Mouse (Mus musculus) midbrain, embryonic 12.5 days (tissue): ENCODE measurements at regions not wholly inside any gene's neighbourhood (a gene's known extent, or its start where the extent isn't known, plus 50 kb on each side); places are given as distances from the start of the nearest gene placed in this dataset.

Source experiments
- ATAC-seq: fragments of 200-750 bp; cut with Nextera tagmentation; 2 replicates; pipeline ENCODE4 v1.8.0; 2017; ENCODE audit warnings: low read depth, moderate TSS enrichment, moderate library complexity; ENCODE audit not compliant: low FRiP score
- H3K27ac ChIP-seq: fragments of 300-500 bp; sonication (generic); replicated peaks from 2 replicates; pipeline ENCODE4 v1.5.1; 2016; ENCODE audit warnings: mild to moderate bottlenecking
- H3K27me3 ChIP-seq: fragments of 300-500 bp; sonication (generic); 2 replicates; pipeline ENCODE4 v1.6.1; 2016; ENCODE audit warnings: mild to moderate bottlenecking
- H3K36me3 ChIP-seq: fragments of 300-500 bp; sonication (generic); 2 replicates; pipeline ENCODE4 v1.6.1; 2016
- H3K4me1 ChIP-seq: fragments of 300-500 bp; sonication (generic); 2 replicates; pipeline ENCODE4 v1.6.1; 2016
- H3K4me2 ChIP-seq: fragments of 300-500 bp; sonication (generic); replicated peaks from 2 replicates; pipeline ENCODE4 v1.6.1; 2016; ENCODE audit warnings: mild to moderate bottlenecking, moderate library complexity
- H3K4me3 ChIP-seq: fragments of 300-500 bp; sonication (generic); 2 replicates; pipeline ENCODE4 v1.5.1; 2016; ENCODE audit warnings: mild to moderate bottlenecking
- H3K9ac ChIP-seq: fragments of 300-500 bp; sonication (generic); replicated peaks from 2 replicates; pipeline ENCODE4 v1.6.1; 2016; ENCODE audit warnings: mild to moderate bottlenecking, moderate library complexity
- H3K9me3 ChIP-seq: fragments of 300-500 bp; sonication (generic); 2 replicates; pipeline ENCODE4 v1.6.1; 2016; ENCODE audit warnings: mild to moderate bottlenecking
- WGBS: fragments of 180-500 bp; shearing (Covaris S2); methylation state at CpG from one replicate; pipeline ENCODE4 v1.1.7; 2016; 5-methylcytosine and 5-hydroxymethylcytosine counted together

DNA sequence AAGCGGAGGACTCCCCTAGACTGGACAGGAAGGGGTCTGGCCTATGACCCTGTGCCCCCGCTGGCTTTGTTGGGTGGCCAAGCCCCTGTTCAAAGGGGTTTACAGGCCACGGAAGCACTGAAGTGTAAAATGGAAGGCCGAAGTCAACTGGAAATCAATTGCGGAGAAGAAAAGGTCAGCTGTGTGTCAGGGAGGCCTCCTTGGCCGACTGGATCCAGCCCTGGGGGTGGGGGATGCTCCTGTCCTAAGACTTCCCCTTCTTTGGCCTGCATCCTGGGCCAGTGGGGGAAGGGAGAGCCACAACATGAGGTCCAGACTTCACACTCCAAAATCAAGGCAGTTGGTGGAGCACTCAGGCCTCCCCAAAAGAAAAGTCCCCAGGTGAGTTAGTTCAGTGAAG is 66.4 kb upstream of the Ret start:
- Histone ChIP-seq H3K4me1 (no peaks in the 10 kb centered on the region), H3K9ac (no peak overlapping the region), H3K4me3 (no peak overlapping the region), H3K4me2 (no peak overlapping the region), H3K9me3 (no peaks in the 10 kb centered on the region), H3K36me3 (no peaks in the 10 kb centered on the region), H3K27me3 (no peaks in the 10 kb centered on the region), H3K27ac (no peak overlapping the region)
- WGBS = 9% methylated on average over 6 of the region's 6 CpGs
- no peak for ATAC-seq

DNA sequence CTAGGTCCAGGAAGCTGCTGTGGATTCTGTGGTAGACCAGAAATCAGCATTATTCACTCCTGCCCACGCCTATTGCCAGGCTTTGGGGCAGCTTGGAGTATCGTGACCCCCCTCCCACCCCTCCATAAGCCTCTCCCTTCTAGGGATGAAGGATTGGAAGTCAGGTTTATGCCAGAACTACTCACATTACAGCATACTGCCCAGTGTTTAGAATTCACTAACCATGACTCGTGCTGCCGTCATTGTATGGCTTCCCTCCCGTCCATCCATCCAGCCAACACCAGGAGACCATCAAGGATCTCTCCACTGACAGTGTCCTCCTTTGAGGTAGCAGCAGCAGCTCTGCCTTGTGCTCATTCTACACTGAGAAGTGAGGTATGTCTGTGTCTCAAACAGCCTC is 62.4 kb upstream of the Ret start:
- H3K9me3 ChIP-seq = no peaks in the 10 kb centered on the region
- H3K36me3 ChIP-seq = no peaks in the 10 kb centered on the region
- H3K4me2 ChIP-seq = no peak overlapping the region
- H3K9ac ChIP-seq = no peak overlapping the region
- no peak overlapping the region for H3K4me3 ChIP-seq
- ATAC-seq = no peak
- no peak overlapping the region for H3K27ac ChIP-seq
- H3K27me3 ChIP-seq = no peaks in the 10 kb centered on the region
- no peaks in the 10 kb centered on the region for H3K4me1 ChIP-seq
- 86% methylated on average over 5 of the region's 5 CpGs for WGBS

DNA sequence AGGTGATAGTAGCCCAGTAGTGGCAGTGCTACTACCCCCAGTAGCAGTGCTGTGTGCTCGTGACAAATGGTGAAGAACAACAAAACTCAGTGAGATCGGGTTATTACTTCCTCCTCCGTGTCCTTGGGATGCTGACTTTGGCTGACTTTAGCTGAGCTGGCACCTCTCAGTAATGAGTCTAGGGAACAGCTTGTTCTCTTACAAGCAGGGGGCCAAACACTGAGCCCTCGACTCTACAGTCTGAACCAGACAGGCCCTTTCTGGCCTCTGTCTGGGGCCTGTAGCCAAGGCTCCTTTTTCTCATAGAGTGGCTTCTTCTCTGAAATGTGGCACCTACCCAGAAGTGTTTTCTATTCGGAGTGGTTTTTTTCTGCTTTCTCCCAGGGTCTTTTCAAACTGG is 57.4 kb upstream of the Ret start:
- no peak for ATAC-seq
- WGBS = 82% methylated on average over 5 of the region's 5 CpGs
- H3K9me3 ChIP-seq = no peaks in the 10 kb centered on the region
- H3K27ac ChIP-seq = no peak overlapping the region
- no peaks in the 10 kb centered on the region for H3K4me1 ChIP-seq
- no peaks in the 10 kb centered on the region for H3K36me3 ChIP-seq
- no peak overlapping the region for H3K4me2 ChIP-seq
- no peaks in the 10 kb centered on the region for H3K27me3 ChIP-seq
- no peak overlapping the region for H3K4me3 ChIP-seq
- no peak overlapping the region for H3K9ac ChIP-seq

DNA sequence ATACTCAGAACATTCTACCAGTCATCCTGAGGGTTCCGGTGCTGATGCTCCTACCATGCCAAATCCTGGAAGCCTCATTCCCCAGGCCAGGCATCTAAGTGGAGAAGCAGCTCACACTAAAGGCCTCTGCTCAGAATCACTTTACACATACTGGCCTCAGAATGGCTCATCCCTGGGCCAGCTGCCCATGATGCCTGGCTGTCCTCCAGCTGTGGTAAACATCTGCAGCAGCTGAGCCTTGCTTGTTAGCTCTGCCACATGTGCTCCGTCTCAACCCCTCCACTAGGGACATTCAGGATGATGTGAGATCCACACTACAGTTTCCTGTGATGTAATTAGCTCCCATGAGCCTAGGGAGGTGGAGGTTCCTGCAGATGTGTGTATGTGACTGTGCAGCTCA is 55.2 kb upstream of the Ret start:
- 87% methylated on average over 2 of the region's 2 CpGs for WGBS
- no peak overlapping the region for H3K9ac ChIP-seq
- H3K4me1 ChIP-seq = no peaks in the 10 kb centered on the region
- no peak overlapping the region for H3K4me3 ChIP-seq
- no peak overlapping the region for H3K4me2 ChIP-seq
- no peak for ATAC-seq
- no peaks in the 10 kb centered on the region for H3K27me3 ChIP-seq
- no peaks in the 10 kb centered on the region for H3K36me3 ChIP-seq
- no peaks in the 10 kb centered on the region for H3K9me3 ChIP-seq
- H3K27ac ChIP-seq = no peak overlapping the region

DNA sequence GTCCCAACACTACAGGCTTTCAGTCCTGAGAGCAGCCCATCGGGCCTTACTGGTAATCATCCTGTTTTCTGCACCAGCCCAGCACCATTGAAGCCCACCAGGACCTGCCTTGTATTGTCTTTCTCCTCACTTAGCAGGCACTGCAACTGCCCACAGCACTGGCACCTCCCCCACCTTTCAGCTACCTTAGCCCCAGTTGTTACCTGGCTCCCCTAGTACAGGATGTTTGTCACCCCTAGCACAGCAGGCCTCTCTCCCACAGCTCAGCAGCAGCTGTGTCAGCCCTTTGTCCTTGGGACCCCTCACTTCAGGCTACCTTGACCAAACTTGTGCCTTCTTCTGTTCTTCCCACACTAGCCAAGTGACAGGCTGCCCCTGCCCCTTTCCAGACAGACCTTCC is 53.6 kb upstream of the Ret start:
- WGBS = 70% methylated on average over 1 of the region's 1 CpGs
- no peak overlapping the region for H3K27ac ChIP-seq
- ATAC-seq = no peak

DNA sequence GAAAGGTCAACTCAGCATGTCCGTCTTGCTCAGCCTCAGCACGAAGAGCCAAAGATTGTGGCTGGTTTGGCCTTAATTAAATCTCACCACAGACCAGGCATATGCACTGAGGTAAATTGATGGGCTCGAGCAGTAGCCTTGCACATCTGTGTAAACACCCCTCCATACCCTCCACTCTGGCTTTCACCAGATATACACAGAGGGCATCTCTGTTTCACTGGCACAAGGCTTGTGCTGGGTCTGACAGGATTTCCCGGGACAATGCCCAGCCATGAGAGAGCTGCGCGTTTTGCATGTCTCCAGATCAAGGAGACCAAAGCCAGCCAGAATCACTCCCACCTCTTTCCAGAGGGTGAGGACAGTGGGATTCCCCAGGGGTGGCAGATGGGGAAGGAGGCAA is 52.5 kb upstream of the Ret start:
- ATAC-seq = no peak
- no peaks in the 10 kb centered on the region for H3K9me3 ChIP-seq
- WGBS = 83% methylated on average over 6 of the region's 6 CpGs
- H3K4me2 ChIP-seq = no peak overlapping the region
- H3K27me3 ChIP-seq = no peaks in the 10 kb centered on the region
- no peak overlapping the region for H3K4me3 ChIP-seq
- no peaks in the 10 kb centered on the region for H3K36me3 ChIP-seq
- no peaks in the 10 kb centered on the region for H3K4me1 ChIP-seq
- H3K9ac ChIP-seq = no peak overlapping the region
- no peak overlapping the region for H3K27ac ChIP-seq

More for the DNA sequence above, 53.6 kb upstream of the Ret start:
- Histone ChIP-seq H3K36me3 (no peaks in the 10 kb centered on the region), H3K9ac (no peak overlapping the region), H3K4me2 (no peak overlapping the region), H3K4me3 (no peak overlapping the region), H3K27me3 (no peaks in the 10 kb centered on the region), H3K9me3 (no peaks in the 10 kb centered on the region), H3K4me1 (no peaks in the 10 kb centered on the region)
